Mouse (Mus musculus) heart, embryonic 14.5 days (tissue): Measurements from ENCODE around the gene Dusp27. TPM values are rescaled to one million over a fixed set of nuclear protein-coding genes. Genes with fewer than 3 reads are reported as not detected.
A peak's percentile ranks its signal among the peaks of the same experiment; 100 is the strongest.

Source experiments
- ATAC-seq: fragments of 200-750 bp; cut with Nextera tagmentation; 2 replicates; pipeline ENCODE4 v1.8.0; 2017; ENCODE audit warnings: low read depth, moderate TSS enrichment; ENCODE audit not compliant: insufficient number of reproducible peaks, insufficient read depth, low FRiP score
- H3K27ac ChIP-seq, 2 experiments: fragments of 200-500 bp in 1 of 2; fragments of 300-500 bp in 1 of 2; sonication (generic) in 1 of 2; replicated peaks in 1 of 2; 2 replicates each; pipeline ENCODE4 v1.5.1; 2012 to 2014; ENCODE audit warnings: low read depth in 2 of 2, low read length in 2 of 2, control low read depth in 1 of 2, mild to moderate bottlenecking in 1 of 2, mixed read lengths in 1 of 2; ENCODE audit not compliant: control insufficient read depth in 1 of 2, insufficient read depth in 1 of 2
- H3K27me3 ChIP-seq: fragments of 300-500 bp; sonication (generic); 2 replicates; pipeline ENCODE4 v1.6.1; 2014; ENCODE audit warnings: mild to moderate bottlenecking, low read length, control low read depth; ENCODE audit not compliant: control insufficient read depth, insufficient read depth
- H3K36me3 ChIP-seq: fragments of 300-500 bp; sonication (generic); 2 replicates; pipeline ENCODE4 v1.6.1; 2014; ENCODE audit warnings: mild to moderate bottlenecking, control low read depth, low read length, mixed read lengths; ENCODE audit not compliant: control insufficient read depth, insufficient read depth
- H3K4me1 ChIP-seq, 2 experiments: fragments of 200-500 bp in 1 of 2; fragments of 300-500 bp in 1 of 2; sonication (generic) in 1 of 2; 2 replicates each; pipeline ENCODE4 v1.6.1; 2012 to 2014; ENCODE audit warnings: low read length in 2 of 2, control low read depth in 1 of 2, mixed read lengths in 1 of 2; ENCODE audit not compliant: control insufficient read depth in 2 of 2, insufficient read depth in 2 of 2
- H3K4me2 ChIP-seq: fragments of 300-500 bp; sonication (generic); 2 replicates; pipeline ENCODE4 v1.6.1; 2014; ENCODE audit warnings: mild to moderate bottlenecking, low read length
- H3K4me3 ChIP-seq, 2 experiments: fragments of 200-500 bp in 1 of 2; fragments of 300-500 bp in 1 of 2; sonication (generic) in 1 of 2; 2 replicates each; pipeline ENCODE4 v1.5.1; 2012 to 2014; ENCODE audit warnings: low read length in 2 of 2, mild to moderate bottlenecking in 2 of 2, control low read depth in 1 of 2, low read depth in 1 of 2, moderate library complexity in 1 of 2; ENCODE audit not compliant: control insufficient read depth in 1 of 2, insufficient read depth in 1 of 2
- H3K9ac ChIP-seq: fragments of 300-500 bp; sonication (generic); 2 replicates; pipeline ENCODE4 v1.6.1; 2014; ENCODE audit warnings: mild to moderate bottlenecking, low read length
- H3K9me3 ChIP-seq: fragments of 300-500 bp; sonication (generic); 2 replicates; pipeline ENCODE4 v1.6.1; 2016; ENCODE audit warnings: low read length, control low read depth; ENCODE audit not compliant: control insufficient read depth
- WGBS: fragments of 180-500 bp; shearing (Covaris S2); extraction: QIAGEN DNeasy Blood & Tissue Kit; methylation state at CpG from one replicate; pipeline ENCODE4 v1.1.7; 2014; 5-methylcytosine and 5-hydroxymethylcytosine counted together
- polyA plus RNA-seq: library from polyadenylated mRNA; unstranded; fragments of >200 nt; fragmentation: Nextera tagmentation; extraction: Ambion mirVana; gene quantifications from 2 replicates; pipeline ENCODE4 v1.2.1, GENCODE M21; 2014

Dusp27 gene
- polyA plus RNA-seq, 1 experiment from 2014 or later, result 41.1 TPM

DNA sequence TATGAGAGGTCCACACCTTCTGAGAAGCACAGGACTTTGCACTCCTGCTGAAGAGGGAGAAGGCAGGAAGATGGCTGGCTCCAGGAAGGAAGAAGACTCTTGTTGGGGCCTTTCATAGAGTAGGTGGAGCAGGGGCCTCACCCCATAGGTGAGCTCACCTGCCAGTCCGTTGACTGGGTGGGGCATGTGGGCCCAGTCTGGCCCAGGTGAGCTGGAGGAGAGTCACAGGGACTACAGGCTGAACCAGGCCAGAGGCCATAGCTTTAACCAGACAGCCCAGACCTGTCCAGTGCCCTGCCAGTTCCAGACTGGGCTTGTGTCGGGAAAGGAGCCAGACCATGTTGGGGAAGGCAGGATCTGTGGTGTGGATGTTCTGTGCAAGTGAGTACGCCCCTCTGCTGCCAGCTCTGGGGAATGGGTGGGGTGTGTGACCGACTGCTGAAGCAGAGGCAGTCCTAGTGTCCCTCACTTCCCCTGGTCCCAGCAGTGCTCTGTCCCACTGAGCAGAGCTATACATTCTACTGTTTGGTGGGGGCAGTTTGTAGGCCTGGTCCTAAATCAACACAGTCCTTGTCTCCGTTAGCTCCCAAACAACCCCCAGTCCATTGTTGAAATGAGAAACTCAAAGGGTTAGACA is 2.6 kb upstream of the Dusp27 start, which contains the start of gene Gpa33:
Gene Gpa33, plus strand, starts transcription at position 15 of the 637 bp plus-strand sequence.
- no peak within 1 kb of the TSS; the same call in 1 of the 2 replicates for H3K9ac ChIP-seq
- peak within 1 kb of the TSS; percentile 42 to 99 for H3K27ac ChIP-seq
- no peak within 1 kb of the TSS for H3K4me3 ChIP-seq
- H3K36me3 ChIP-seq, result peaks cover 9% of the 10 kb centered on the region
- H3K9me3 ChIP-seq, result no peaks in the 10 kb centered on the region
- ATAC-seq, result no peak
- H3K4me2 ChIP-seq, result no peak within 1 kb of the TSS
- WGBS, result 74% methylated on average over 5 of the region's 5 CpGs
- peaks cover 38 to 49% of the 10 kb centered on the region in 2 experiments for H3K4me1 ChIP-seq
- no peaks in the 10 kb centered on the region for H3K27me3 ChIP-seq

DNA sequence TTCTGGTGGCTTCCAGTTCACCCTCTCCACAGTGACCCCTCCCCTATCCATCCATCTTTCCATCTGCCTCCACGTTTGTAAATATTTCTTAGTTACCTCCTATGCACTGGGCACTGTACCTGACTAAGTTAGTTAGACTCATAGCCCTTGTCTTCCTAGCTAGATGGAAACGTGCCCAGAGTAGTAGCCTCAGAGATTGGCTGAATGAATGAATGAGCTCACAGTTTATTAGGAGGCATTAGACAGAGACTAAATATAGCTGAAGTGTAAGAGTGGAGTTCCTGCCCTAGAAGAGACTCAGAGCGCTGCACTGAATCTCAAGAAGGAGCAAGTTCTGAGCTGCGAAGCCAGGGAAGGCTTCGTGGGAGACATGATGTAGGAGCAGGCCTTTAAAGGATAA is 829 bp upstream of the Dusp27 start:
- H3K4me3 ChIP-seq, result no peak overlapping the region
- H3K36me3 ChIP-seq, result peaks cover 19% of the 10 kb centered on the region
- ATAC-seq, result peak; percentile 32; the same call in 1 of the 2 replicates
- H3K4me1 ChIP-seq, result peaks cover 44 to 55% of the 10 kb centered on the region in 2 experiments
- no peaks in the 10 kb centered on the region for H3K27me3 ChIP-seq
- peak overlapping the region; percentile 73 for H3K4me2 ChIP-seq
- no peak overlapping the region for H3K9ac ChIP-seq
- 44% methylated on average over 5 of the region's 5 CpGs for WGBS
- H3K9me3 ChIP-seq, result no peaks in the 10 kb centered on the region
- H3K27ac ChIP-seq, result peak overlapping the region; percentile 98 to 99

DNA sequence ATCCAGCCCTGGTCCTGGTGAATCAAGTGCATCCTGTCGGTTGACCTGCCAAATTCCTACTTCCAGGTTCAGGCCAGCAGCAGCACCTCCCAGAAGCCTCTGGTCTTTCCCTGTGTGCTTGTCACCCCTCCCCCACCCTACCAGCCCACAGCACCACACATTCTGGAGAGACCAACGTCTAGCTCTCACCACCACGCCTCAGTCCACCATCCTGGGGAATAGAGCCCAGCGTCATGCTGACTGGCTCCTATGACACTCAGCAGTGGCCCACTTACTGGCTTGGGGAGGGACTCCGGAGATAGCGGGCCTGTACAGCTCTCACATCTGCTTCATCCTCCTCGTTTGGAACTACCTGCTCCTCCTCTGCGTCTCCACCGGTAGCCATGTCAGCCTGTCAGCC is 927 bp downstream of the Dusp27 start:
- ATAC-seq, result peak; percentile 58
- 14% methylated on average over 9 of the region's 9 CpGs for WGBS

DNA sequence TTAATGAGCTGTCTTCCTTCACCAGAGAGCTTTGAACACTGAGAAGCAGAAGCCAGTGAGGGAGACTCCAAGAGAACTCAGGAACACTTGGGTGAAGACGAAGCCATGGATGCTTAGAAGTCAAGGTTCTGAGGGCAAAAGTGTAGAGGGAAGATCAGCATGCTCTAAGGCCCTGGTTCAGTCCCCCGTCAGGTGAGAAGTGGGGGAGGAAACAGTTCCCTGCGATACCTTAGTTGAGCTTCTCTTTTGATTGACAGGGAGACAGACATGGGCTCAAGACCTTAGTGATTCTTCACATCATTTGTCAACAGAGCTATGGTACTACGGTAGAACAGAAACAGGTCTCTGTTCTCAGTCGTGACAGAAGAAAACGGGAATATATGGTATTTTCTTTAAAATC is 1.4 kb downstream of the Dusp27 start:
- Histone ChIP-seq H3K36me3 (peaks cover 32% of the 10 kb centered on the region), H3K4me3 (peak overlapping the region; percentile 52 to 59), H3K9ac (peak overlapping the region; percentile 88), H3K4me2 (peak overlapping the region; percentile 73), H3K27me3 (no peaks in the 10 kb centered on the region), H3K9me3 (no peaks in the 10 kb centered on the region), H3K27ac (peak overlapping the region; percentile 98 to 99; a peak in 2 of 4 replicates), H3K4me1 (peaks cover 31 to 48% of the 10 kb centered on the region in 2 experiments)
- ATAC-seq, result no peak
- 62% methylated on average over 6 of the region's 6 CpGs for WGBS

More for the DNA sequence above, 927 bp downstream of the Dusp27 start:
- no peaks in the 10 kb centered on the region for H3K9me3 ChIP-seq
- H3K36me3 ChIP-seq, result peaks cover 27% of the 10 kb centered on the region
- H3K4me1 ChIP-seq, result peaks cover 36 to 53% of the 10 kb centered on the region in 2 experiments
- H3K4me3 ChIP-seq, result peak overlapping the region; percentile 52 to 59
- H3K27me3 ChIP-seq, result no peaks in the 10 kb centered on the region
- peak overlapping the region; percentile 88 for H3K9ac ChIP-seq
- peak overlapping the region; percentile 98 to 99 for H3K27ac ChIP-seq
- H3K4me2 ChIP-seq, result peak overlapping the region; percentile 73

DNA sequence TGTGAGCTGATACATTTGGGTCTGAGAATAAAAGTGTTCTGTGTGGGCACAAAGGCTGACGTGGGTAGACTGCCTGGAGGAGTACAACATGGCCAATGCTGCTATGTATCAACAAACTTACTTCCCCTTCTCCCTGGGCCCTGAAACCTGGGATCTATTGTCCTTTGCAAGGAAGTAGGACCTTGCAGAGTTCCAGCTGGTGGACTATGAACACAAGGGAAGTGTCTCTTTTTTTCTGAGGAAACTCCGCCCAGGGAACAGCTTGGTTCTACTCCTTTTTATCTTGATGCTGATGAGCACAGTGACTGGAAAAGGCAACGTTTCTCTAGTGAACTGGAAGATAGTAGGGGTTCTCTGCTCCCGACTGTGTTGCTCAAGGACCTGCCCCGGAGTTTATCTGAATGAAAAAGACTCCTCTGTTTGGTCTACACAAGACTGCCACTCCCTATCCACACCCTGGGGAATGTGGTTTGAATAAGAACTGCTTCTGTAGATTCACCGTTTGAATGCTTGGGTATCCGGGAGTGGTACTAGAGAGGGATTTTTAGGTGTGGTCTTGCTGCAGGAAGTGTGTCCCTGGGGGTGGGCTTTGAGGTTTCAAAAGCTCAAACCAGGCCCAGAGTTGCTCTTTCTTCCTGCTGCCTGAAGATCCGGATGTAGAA is 2.7 kb downstream of the Dusp27 start:
- H3K4me2 ChIP-seq, result peak overlapping the region; percentile 31
- H3K4me3 ChIP-seq, result no peak overlapping the region
- 52% methylated on average over 8 of the region's 8 CpGs for whole genome bisulfite sequencing
- H3K9ac ChIP-seq, result no peak overlapping the region
- H3K36me3 ChIP-seq, result peaks cover 44% of the 10 kb centered on the region
- H3K9me3 ChIP-seq, result no peaks in the 10 kb centered on the region
- no peaks in the 10 kb centered on the region for H3K27me3 ChIP-seq
- peaks cover 23 to 35% of the 10 kb centered on the region in 2 experiments for H3K4me1 ChIP-seq
- ATAC-seq, result no peak
- no peak overlapping the region for H3K27ac ChIP-seq

DNA sequence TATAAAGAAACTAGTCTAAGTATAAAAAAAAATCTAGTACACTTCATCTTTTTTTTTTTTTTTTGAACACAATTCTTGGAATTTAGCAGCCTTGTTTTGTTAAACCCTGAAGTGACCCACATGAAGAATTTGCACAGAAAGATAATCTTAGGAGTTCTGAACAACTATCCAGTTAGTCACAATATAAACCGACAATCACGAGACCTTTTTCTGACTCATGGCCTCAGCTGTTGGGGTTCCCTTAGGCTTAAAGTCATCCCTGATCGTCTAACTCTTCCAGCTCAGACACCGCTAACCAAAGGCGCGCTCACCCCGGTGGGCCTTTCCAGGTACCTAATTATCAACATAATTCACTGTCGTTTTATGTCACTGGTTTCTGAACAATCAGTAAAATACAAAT is 4.0 kb downstream of the Dusp27 start:
- no peak overlapping the region for H3K4me3 ChIP-seq
- H3K27me3 ChIP-seq, result no peaks in the 10 kb centered on the region
- H3K4me2 ChIP-seq, result no peak overlapping the region
- ATAC-seq, result no peak
- 87% methylated on average over 8 of the region's 8 CpGs for WGBS
- H3K9ac ChIP-seq, result no peak overlapping the region
- H3K4me1 ChIP-seq, result peaks cover 18 to 30% of the 10 kb centered on the region in 2 experiments
- no peaks in the 10 kb centered on the region for H3K9me3 ChIP-seq
- H3K27ac ChIP-seq, result no peak overlapping the region
- H3K36me3 ChIP-seq, result peaks cover 51% of the 10 kb centered on the region

DNA sequence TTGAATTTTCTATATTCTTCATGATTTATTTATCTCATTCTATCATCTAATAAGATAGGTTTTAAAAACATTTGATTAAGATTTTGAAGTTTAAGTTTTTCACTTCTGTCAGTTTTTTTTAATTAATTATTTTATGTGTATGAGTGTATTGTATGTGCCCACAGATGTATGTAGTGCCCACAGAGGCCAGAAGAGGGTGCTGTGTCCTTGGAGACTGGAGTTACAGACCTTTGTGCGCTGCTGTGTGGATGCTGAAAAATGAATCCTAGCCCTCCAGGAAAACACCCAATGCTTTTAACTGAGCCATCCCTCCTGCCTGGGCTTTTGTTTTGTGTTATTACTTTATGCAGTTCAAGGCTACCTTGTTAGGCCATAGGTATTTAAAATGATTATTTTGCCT is 4.7 kb downstream of the Dusp27 start:
- no peaks in the 10 kb centered on the region for H3K27me3 ChIP-seq
- no peak overlapping the region for H3K9ac ChIP-seq
- peaks cover 12 to 24% of the 10 kb centered on the region in 2 experiments for H3K4me1 ChIP-seq
- H3K4me2 ChIP-seq, result no peak overlapping the region
- no peak overlapping the region for H3K4me3 ChIP-seq
- H3K9me3 ChIP-seq, result no peaks in the 10 kb centered on the region
- ATAC-seq, result no peak
- WGBS, result 96% methylated on average over 1 of the region's 1 CpGs
- peaks cover 57% of the 10 kb centered on the region for H3K36me3 ChIP-seq
- no peak overlapping the region for H3K27ac ChIP-seq
